Mouse (Mus musculus): ENCODE data around the gene Per2. TPM values are rescaled to one million over a fixed set of nuclear protein-coding genes. Genes with fewer than 3 reads are reported as not detected.

The Per2 gene
- polyA plus RNA-seq, 1 experiment = 18.1 TPM

DNA sequence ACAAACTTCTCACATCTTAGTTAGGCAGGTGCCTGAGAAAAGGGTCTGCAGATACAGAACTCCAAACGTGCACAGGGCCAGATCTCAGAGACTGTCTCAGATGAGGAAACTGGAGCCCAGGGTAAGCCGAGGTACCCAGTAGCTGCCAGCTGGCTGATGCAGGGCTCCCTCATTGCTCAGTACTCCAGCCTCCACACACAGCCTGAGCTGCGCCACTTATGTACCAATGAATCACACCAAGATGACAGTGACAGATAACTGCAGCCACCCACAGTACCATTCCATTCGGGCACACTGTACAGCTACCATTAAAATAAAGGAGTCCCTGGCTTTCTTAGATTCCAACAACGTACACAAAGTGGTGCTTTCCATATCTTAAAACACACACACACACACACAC is 1.4 kb downstream of the Per2 start:
- Histone ChIP-seq H3K4me3 (replicated peaks; ENCODE audit: insufficient read depth, low read depth, low read length) (peak overlapping the region; percentile 71), H3K27me3 (ENCODE audit: control insufficient read depth, insufficient read depth, low read length) (no peaks in the 10 kb centered on the region), H3K27ac (ENCODE audit: insufficient read depth, low read length) (no peak overlapping the region), H3K4me1 (ENCODE audit: control insufficient read depth, insufficient read depth, low read length) (peaks cover 15% of the 10 kb centered on the region)
- no peak for DNase-seq
- WGBS = 27% methylated on average over 5 of the region's 5 CpGs
- TF ChIP-seq POLR2A (IDR thresholded peaks at IDR 0.05; ENCODE audit: borderline replicate concordance, insufficient read depth, low read length) (no peak), CTCF (IDR thresholded peaks at IDR 0.05; ENCODE audit: borderline replicate concordance, insufficient read depth, low read depth, low read length) (no peak)

- 81% methylated on average over 4 of the region's 4 CpGs for whole genome bisulfite sequencing
- no peaks in the 10 kb centered on the region for H3K27me3 ChIP-seq (ENCODE audit: control insufficient read depth, insufficient read depth, low read length)
- no peak overlapping the region for H3K27ac ChIP-seq (ENCODE audit: insufficient read depth, low read length)
- TF ChIP-seq CTCF (IDR thresholded peaks at IDR 0.05; ENCODE audit: borderline replicate concordance, insufficient read depth, low read depth, low read length) (no peak), POLR2A (IDR thresholded peaks at IDR 0.05; ENCODE audit: borderline replicate concordance, insufficient read depth, low read length) (no peak)
- DNase-seq = no peak
- H3K4me3 ChIP-seq (replicated peaks; ENCODE audit: insufficient read depth, low read depth, low read length) = no peak overlapping the region
- peaks cover 19% of the 10 kb centered on the region for H3K4me1 ChIP-seq (ENCODE audit: control insufficient read depth, insufficient read depth, low read length)
Measured at GRCm38 (mm10) chr1:91457116-91457515, 2.0 kb downstream of the Per2 start.

- H3K27me3 ChIP-seq (ENCODE audit: control insufficient read depth, insufficient read depth, low read length) = no peaks in the 10 kb centered on the region
- TF ChIP-seq POLR2A (IDR thresholded peaks at IDR 0.05; ENCODE audit: borderline replicate concordance, insufficient read depth, low read length) = no peak
- TF ChIP-seq CTCF (IDR thresholded peaks at IDR 0.05; ENCODE audit: borderline replicate concordance, insufficient read depth, low read depth, low read length) = no peak
- no peak overlapping the region for H3K27ac ChIP-seq (ENCODE audit: insufficient read depth, low read length)
- H3K4me3 ChIP-seq (replicated peaks; ENCODE audit: insufficient read depth, low read depth, low read length) = no peak overlapping the region
- peak in 1 of 2 experiments; percentile 24 for DNase-seq
- WGBS = 28% methylated on average over 11 of the region's 11 CpGs
- peaks cover 25% of the 10 kb centered on the region for H3K4me1 ChIP-seq (ENCODE audit: control insufficient read depth, insufficient read depth, low read length)
Measured at GRCm38 (mm10) chr1:91456301-91456801, 2.8 kb downstream of the Per2 start.

DNA sequence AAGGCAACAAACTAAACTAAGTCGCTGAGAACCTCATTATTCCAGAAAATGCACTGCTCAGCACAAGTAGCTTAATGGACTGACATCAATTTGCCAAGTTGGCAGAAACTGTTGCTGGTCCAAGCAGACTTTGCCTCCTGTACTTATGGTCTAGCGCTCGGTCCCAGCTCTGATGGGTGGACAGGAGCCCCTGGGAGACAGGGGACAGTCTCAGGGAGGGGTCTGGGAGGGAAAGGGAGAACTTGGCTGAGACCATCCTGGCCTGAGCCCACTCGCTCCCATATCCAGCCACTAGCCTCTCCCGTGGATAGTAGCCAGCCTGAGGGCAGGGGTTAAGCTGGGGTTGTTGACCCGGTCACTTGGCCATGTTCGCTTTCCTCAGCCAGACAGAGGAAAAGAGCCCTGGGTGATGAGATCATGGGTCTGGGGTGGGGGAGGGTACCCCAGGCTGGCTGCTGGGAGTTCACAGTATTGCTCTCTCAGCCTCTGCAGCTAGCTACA is 3.4 kb downstream of the Per2 start:
- no peak overlapping the region for H3K4me3 ChIP-seq (replicated peaks; ENCODE audit: insufficient read depth, low read depth, low read length)
- TF ChIP-seq CTCF (IDR thresholded peaks at IDR 0.05; ENCODE audit: borderline replicate concordance, insufficient read depth, low read depth, low read length) (no peak), POLR2A (IDR thresholded peaks at IDR 0.05; ENCODE audit: borderline replicate concordance, insufficient read depth, low read length) (no peak)
- WGBS = 45% methylated on average over 7 of the region's 7 CpGs
- no peak for DNase-seq
- H3K4me1 ChIP-seq (ENCODE audit: control insufficient read depth, insufficient read depth, low read length) = peaks cover 25% of the 10 kb centered on the region
- H3K27me3 ChIP-seq (ENCODE audit: control insufficient read depth, insufficient read depth, low read length) = no peaks in the 10 kb centered on the region
- no peak overlapping the region for H3K27ac ChIP-seq (ENCODE audit: insufficient read depth, low read length)

GRCm38 (mm10) chr1:91454927-91455326 is 4.2 kb downstream of the Per2 start:
- WGBS = 59% methylated on average over 3 of the region's 3 CpGs
- peaks cover 25% of the 10 kb centered on the region for H3K4me1 ChIP-seq (ENCODE audit: control insufficient read depth, insufficient read depth, low read length)

GRCm38 (mm10) chr1:91454366-91454765 is 4.8 kb downstream of the Per2 start:
- no peak for DNase-seq
- H3K27ac ChIP-seq (ENCODE audit: insufficient read depth, low read length) = no peak overlapping the region
- H3K27me3 ChIP-seq (ENCODE audit: control insufficient read depth, insufficient read depth, low read length) = no peaks in the 10 kb centered on the region
- H3K4me1 ChIP-seq (ENCODE audit: control insufficient read depth, insufficient read depth, low read length) = peaks cover 25% of the 10 kb centered on the region
- H3K4me3 ChIP-seq (replicated peaks; ENCODE audit: insufficient read depth, low read depth, low read length) = no peak overlapping the region
- 62% methylated on average over 3 of the region's 3 CpGs for WGBS
- TF ChIP-seq CTCF (IDR thresholded peaks at IDR 0.05; ENCODE audit: borderline replicate concordance, insufficient read depth, low read depth, low read length) (no peak), POLR2A (IDR thresholded peaks at IDR 0.05; ENCODE audit: borderline replicate concordance, insufficient read depth, low read length) (no peak)

More at GRCm38 (mm10) chr1:91454927-91455326, 4.2 kb downstream of the Per2 start:
- H3K4me3 ChIP-seq (replicated peaks; ENCODE audit: insufficient read depth, low read depth, low read length) = no peak overlapping the region
- TF ChIP-seq CTCF (IDR thresholded peaks at IDR 0.05; ENCODE audit: borderline replicate concordance, insufficient read depth, low read depth, low read length) (no peak), POLR2A (IDR thresholded peaks at IDR 0.05; ENCODE audit: borderline replicate concordance, insufficient read depth, low read length) (no peak)
- H3K27me3 ChIP-seq (ENCODE audit: control insufficient read depth, insufficient read depth, low read length) = no peaks in the 10 kb centered on the region
- DNase-seq = no peak
- H3K27ac ChIP-seq (ENCODE audit: insufficient read depth, low read length) = no peak overlapping the region

GRCm38 (mm10) chr1:91453932-91454331 is 5.2 kb downstream of the Per2 start:
- TF ChIP-seq CTCF (IDR thresholded peaks at IDR 0.05; ENCODE audit: borderline replicate concordance, insufficient read depth, low read depth, low read length) = no peak
- TF ChIP-seq POLR2A (IDR thresholded peaks at IDR 0.05; ENCODE audit: borderline replicate concordance, insufficient read depth, low read length) = no peak
- no peak overlapping the region for H3K4me3 ChIP-seq (replicated peaks; ENCODE audit: insufficient read depth, low read depth, low read length)
- H3K27me3 ChIP-seq (ENCODE audit: control insufficient read depth, insufficient read depth, low read length) = no peaks in the 10 kb centered on the region
- DNase-seq = no peak
- no peak overlapping the region for H3K27ac ChIP-seq (ENCODE audit: insufficient read depth, low read length)
- H3K4me1 ChIP-seq (ENCODE audit: control insufficient read depth, insufficient read depth, low read length) = peaks cover 25% of the 10 kb centered on the region
- WGBS = 71% methylated on average over 9 of the region's 9 CpGs

- no peaks in the 10 kb centered on the region for H3K27me3 ChIP-seq (ENCODE audit: control insufficient read depth, insufficient read depth, low read length)
- TF ChIP-seq CTCF (IDR thresholded peaks at IDR 0.05; ENCODE audit: borderline replicate concordance, insufficient read depth, low read depth, low read length) = no peak
- TF ChIP-seq POLR2A (IDR thresholded peaks at IDR 0.05; ENCODE audit: borderline replicate concordance, insufficient read depth, low read length) = no peak
- DNase-seq = no peak
- 63% methylated on average over 5 of the region's 5 CpGs for WGBS
- no peak overlapping the region for H3K27ac ChIP-seq (ENCODE audit: insufficient read depth, low read length)
- peaks cover 23% of the 10 kb centered on the region for H3K4me1 ChIP-seq (ENCODE audit: control insufficient read depth, insufficient read depth, low read length)
- no peak overlapping the region for H3K4me3 ChIP-seq (replicated peaks; ENCODE audit: insufficient read depth, low read depth, low read length)
Measured at GRCm38 (mm10) chr1:91451547-91452084, 7.5 kb downstream of the Per2 start.

Data from cerebellum, adult 2 months (tissue).